Mouse (Mus musculus) right cerebral cortex, adult 18-20 months (tissue): Measurements from ENCODE around the gene Tnip1.

Experiments
- DNase-seq: peaks from one replicate; pipeline ENCODE4 v3.0.0; 2022; ENCODE audit warnings: mixed read lengths

The Tnip1 gene

GRCm38 (mm10) chr11:54868445-54868844, 94.3 kb downstream of the Tnip1 start:
- DNase-seq = no peak

DNA sequence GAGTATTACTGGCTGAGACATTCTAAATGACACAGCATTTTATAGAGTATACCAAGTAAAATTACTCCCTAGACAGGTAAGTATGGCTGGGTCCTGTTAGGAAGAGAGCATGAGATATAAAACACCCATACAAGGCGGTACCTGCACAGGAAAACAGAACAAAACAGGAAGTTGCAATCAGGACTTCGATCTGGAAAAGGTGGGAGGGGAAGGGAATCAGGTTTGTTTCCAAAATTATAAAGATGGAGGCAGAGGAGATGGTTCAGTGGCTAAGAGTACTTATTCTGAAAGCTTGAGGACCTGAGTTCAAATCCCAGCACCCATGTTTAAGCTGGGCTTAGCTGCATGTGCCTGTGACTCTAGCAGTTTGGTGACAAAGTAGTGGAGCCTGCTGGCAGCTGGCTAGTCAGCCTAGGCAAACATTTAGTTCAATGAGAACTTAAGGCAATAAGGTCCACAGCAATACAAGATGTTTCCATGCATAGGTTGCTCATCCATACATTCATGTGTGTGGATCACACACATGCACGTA, 94.7 kb downstream of the Tnip1 start:
- no peak for DNase-seq

DNA sequence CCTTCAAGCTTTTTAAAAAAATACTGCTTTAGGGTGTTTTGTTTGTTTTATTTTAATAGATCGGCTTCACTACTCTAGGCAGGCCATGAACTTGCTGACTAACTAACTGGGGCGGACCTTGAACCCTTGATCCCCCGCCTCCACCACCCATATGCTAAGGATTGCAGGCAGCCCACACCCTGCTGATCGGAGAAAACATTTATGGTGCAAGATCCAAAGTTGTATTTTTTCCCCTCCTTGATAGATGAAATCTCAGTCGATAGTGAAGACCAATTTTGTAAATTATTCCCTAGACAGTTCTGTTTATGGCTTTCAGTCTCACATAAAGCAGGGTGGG, 95.7 kb downstream of the Tnip1 start:
- DNase-seq = no peak

GRCm38 (mm10) chr11:54866119-54867048, 96.3 kb downstream of the Tnip1 start, which contains the start of gene Hint1:
TSS of gene Hint1 (plus strand) at chr11:54866383.
- peak; percentile 95 for DNase-seq

DNA sequence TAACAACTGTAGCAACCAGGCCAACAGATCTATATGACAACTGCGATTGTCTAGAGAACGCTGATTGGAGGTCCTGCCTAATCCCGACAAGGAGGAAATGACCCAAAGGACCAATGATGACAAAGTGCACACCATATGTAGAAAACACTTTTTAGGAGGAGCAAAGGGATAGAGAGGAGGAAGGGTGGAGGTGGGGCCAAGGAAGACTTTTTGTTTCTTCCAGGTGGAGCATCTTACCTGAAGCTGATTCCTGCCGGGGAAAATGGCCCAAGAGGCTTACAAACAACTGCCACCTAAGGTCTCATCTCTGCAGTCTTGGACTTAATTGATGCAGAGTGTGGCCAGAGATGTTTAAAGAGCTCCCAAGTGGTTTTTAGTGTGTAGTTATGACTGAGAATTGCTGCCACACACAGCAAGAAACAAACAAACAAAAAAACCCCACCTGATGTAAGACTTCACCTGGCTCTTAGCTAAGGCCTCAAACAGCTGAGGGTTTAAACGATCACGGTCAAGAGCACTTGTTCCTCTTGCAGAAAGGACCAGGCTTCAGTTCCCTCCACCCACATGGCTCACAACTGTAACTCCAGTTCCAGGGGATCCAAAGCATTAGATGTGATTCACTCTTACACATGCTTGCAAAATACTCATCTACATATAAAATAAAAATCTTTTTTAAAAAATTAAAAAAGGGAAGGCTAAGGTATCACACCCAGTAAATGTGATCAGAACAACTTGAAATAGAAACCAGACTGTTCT, 97.2 kb downstream of the Tnip1 start:
- DNase-seq = no peak

GRCm38 (mm10) chr11:54862621-54863520, 99.8 kb downstream of the Tnip1 start:
- peak; percentile 59 for DNase-seq

- no peak for DNase-seq
These were observed 101.0 kb downstream of the Tnip1 start for GRCm38 (mm10) chr11:54861471-54862420.
